Mouse (Mus musculus) heart, embryonic 12.5 days (tissue): ENCODE data around the gene Ap5z1. TPM values are rescaled to one million over a fixed set of nuclear protein-coding genes. Genes with fewer than 3 reads are reported as not detected.

Experiments
- ATAC-seq: fragments of 200-750 bp; cut with Nextera tagmentation; 2 replicates; pipeline ENCODE4 v1.8.0; 2017; ENCODE audit warnings: moderate TSS enrichment, moderate library complexity; ENCODE audit not compliant: insufficient number of reproducible peaks, low FRiP score
- H3K27ac ChIP-seq: fragments of 300-500 bp; sonication (generic); 2 replicates; pipeline ENCODE4 v1.5.1; 2016; ENCODE audit warnings: mild to moderate bottlenecking, moderate library complexity; ENCODE audit not compliant: poor library complexity, severe bottlenecking
- H3K27me3 ChIP-seq: fragments of 300-500 bp; sonication (generic); replicated peaks from 2 replicates; pipeline ENCODE4 v1.6.1; 2016; ENCODE audit warnings: mild to moderate bottlenecking, moderate library complexity
- H3K36me3 ChIP-seq: fragments of 300-500 bp; sonication (generic); 2 replicates; pipeline ENCODE4 v1.6.1; 2016; ENCODE audit warnings: mild to moderate bottlenecking, moderate library complexity
- H3K4me1 ChIP-seq: fragments of 300-500 bp; sonication (generic); replicated peaks from 2 replicates; pipeline ENCODE4 v1.6.1; 2016; ENCODE audit warnings: mild to moderate bottlenecking
- H3K4me2 ChIP-seq: fragments of 300-500 bp; sonication (generic); 2 replicates; pipeline ENCODE4 v1.6.1; 2016; ENCODE audit warnings: mild to moderate bottlenecking, moderate library complexity
- H3K4me3 ChIP-seq: fragments of 300-500 bp; sonication (generic); 2 replicates; pipeline ENCODE4 v1.5.1; 2016; ENCODE audit warnings: mild to moderate bottlenecking
- H3K9ac ChIP-seq: fragments of 300-500 bp; sonication (generic); 2 replicates; pipeline ENCODE4 v1.6.1; 2016; ENCODE audit warnings: mild to moderate bottlenecking, moderate library complexity
- H3K9me3 ChIP-seq: fragments of 300-500 bp; sonication (generic); replicated peaks from 2 replicates; pipeline ENCODE4 v1.6.1; 2016; ENCODE audit warnings: mild to moderate bottlenecking, moderate library complexity
- WGBS: fragments of 180-500 bp; shearing (Covaris S2); methylation state at CpG from one replicate; pipeline ENCODE4 v1.1.7; 2016; 5-methylcytosine and 5-hydroxymethylcytosine counted together
- polyA plus RNA-seq: library from polyadenylated mRNA; unstranded; fragments of >200 nt; fragmentation: Nextera tagmentation; extraction: Ambion mirVana; gene quantifications from 2 replicates; pipeline ENCODE4 v1.2.1, GENCODE M21; 2016

Gene Ap5z1
- polyA plus RNA-seq, 1 experiment from 2014 or later: 7.3 TPM

- peak; percentile 93 for ATAC-seq
Measured at GRCm38 (mm10) chr5:142521195-142521866, 57.6 kb downstream of the Ap5z1 start.

DNA sequence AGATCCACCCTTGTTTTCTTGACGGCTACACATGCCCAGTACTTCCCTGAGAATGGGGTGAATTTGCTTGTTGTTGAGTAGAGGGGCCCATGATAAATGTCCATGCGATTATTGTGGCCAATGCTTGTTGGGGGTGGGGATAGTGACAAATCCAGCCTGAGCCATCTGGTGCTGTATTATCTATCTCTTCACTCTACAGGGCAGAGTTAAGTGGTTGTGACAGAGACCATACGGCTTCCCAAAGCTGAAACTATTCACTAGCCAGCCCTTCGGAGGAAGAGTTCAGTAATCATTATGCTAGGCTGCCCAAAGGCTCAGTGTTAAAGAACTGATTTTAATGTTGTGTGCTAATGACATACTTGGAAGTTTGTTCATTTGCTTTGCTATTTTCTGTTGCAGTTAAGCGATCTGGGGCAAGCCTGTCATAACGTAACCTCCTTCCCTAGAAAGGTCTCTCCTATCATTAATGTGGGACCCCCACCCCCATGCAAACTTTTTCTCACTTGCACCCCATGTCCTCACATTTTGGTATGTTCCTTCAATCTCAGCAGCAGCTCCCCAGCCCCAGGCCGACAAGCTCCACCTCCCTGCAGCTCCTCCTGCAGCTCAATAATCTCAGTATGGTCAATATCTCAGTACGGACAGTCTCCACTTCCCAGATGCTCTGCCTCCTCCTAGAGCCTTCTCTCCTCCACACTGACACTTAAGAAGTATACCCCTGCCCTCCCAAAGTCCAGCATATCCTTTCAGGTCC, 61.1 kb downstream of the Ap5z1 start:
- Histone ChIP-seq H3K4me3 (no peak overlapping the region), H3K9ac (no peak overlapping the region), H3K36me3 (peaks cover 12% of the 10 kb centered on the region), H3K4me1 (peaks cover 14% of the 10 kb centered on the region), H3K27ac (no peak overlapping the region), H3K27me3 (peaks cover 9% of the 10 kb centered on the region; the same call in 1 of the 2 replicates), H3K9me3 (no peaks in the 10 kb centered on the region; the same call in 1 of the 2 replicates), H3K4me2 (no peak overlapping the region)
- no peak for ATAC-seq
- 42% methylated on average over 8 of the region's 8 CpGs for WGBS

More at GRCm38 (mm10) chr5:142521195-142521866, 57.6 kb downstream of the Ap5z1 start:
- WGBS: 81% methylated on average over 11 of the region's 11 CpGs
- H3K4me2 ChIP-seq: no peak overlapping the region
- no peaks in the 10 kb centered on the region for H3K27me3 ChIP-seq
- H3K36me3 ChIP-seq: peaks cover 6% of the 10 kb centered on the region; the same call in 1 of the 2 replicates
- peak overlapping the region; percentile 50 for H3K27ac ChIP-seq
- no peak overlapping the region for H3K4me3 ChIP-seq
- H3K9ac ChIP-seq: no peak overlapping the region
- peaks cover 36% of the 10 kb centered on the region for H3K4me1 ChIP-seq
- no peaks in the 10 kb centered on the region for H3K9me3 ChIP-seq

Other genes starting within 250 kb of the Ap5z1 start
- gene Foxk1, start 62.4 kb upstream of the Ap5z1 start, polyA plus RNA-seq: 5.8 and 7.2 TPM in 2 replicates
- 0.24 and 0.33 TPM in 2 replicates for gene Papolb, start 66.1 kb downstream of the Ap5z1 start, polyA plus RNA-seq
- 9.4 and 10.8 TPM in 2 replicates for gene Radil, start 87.2 kb downstream of the Ap5z1 start, polyA plus RNA-seq
- 0.18 and 0.32 TPM in 2 replicates for gene Mmd2, start 144.9 kb downstream of the Ap5z1 start, polyA plus RNA-seq
- 35.3 and 36.6 TPM in 2 replicates for gene Wipi2, start 163.8 kb downstream of the Ap5z1 start, polyA plus RNA-seq
- gene Slc29a4, start 228.6 kb downstream of the Ap5z1 start, polyA plus RNA-seq: 2.0 and 2.1 TPM in 2 replicates